Mouse (Mus musculus) megakaryocyte progenitor cell, adult 5-6 weeks (primary cell): ENCODE measurements at regions not wholly inside any gene's neighbourhood (a gene's known extent, or its start where the extent isn't known, plus 50 kb on each side); places are given as distances from the start of the nearest gene placed in this dataset.

Experiments used
- ATAC-seq: replicated peaks from 2 replicates; pipeline ENCODE4 v1.8.0; 2016; ENCODE audit warnings: mild to moderate bottlenecking, moderate TSS enrichment, inconsistent platforms; ENCODE audit not compliant: poor library complexity

DNA sequence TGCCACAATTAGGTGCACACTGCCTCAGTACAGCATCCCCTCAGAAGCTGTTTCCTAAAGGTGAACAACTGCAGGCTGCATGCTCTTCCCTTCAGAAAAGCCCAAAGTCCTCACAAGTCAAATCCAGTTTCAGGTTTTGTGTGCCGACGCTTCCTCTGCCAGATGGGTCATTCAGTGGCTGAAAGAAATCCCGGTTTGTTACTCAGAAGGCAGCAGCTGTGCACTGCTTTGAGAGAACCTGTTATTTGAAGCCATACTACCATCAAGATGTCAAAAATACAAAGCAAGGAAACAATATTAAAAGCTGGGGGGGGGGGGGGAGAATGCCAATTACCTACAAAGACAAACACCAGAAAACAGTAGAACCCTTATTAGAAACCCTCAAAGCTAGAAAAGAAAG, 678.7 kb downstream of the Utrn start:
- ATAC-seq, result no peak

- no peak for ATAC-seq
Measured at GRCm38 (mm10) chr10:12207301-12207700, 661.9 kb downstream of the Utrn start.

- no peak for ATAC-seq
Measured at GRCm38 (mm10) chr10:12210181-12210580, 659.0 kb downstream of the Utrn start.

DNA sequence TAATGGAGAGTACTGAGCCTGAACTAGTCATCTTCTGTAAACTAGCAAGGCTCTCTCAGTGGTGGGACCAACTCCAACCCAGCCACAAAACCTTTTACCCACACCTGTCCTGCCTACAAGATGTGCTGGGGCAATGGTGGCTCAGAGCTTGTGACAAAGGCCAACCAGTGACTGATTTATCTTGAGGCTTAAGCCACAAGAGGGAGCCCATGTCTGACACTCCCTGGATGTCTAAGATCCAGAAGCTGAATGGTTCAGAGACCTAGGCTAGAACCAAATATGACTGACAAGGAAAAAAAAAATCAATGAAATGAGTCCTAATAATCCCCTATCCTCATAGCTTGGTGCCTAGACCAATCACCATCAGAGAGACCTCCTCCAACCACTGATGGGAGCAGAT, 650.3 kb downstream of the Utrn start:
- no peak for ATAC-seq

GRCm38 (mm10) chr10:12234141-12234540, 635.0 kb downstream of the Utrn start:
- ATAC-seq, result no peak

- ATAC-seq, result no peak
Measured at GRCm38 (mm10) chr10:12248853-12249252, 620.3 kb downstream of the Utrn start.

DNA sequence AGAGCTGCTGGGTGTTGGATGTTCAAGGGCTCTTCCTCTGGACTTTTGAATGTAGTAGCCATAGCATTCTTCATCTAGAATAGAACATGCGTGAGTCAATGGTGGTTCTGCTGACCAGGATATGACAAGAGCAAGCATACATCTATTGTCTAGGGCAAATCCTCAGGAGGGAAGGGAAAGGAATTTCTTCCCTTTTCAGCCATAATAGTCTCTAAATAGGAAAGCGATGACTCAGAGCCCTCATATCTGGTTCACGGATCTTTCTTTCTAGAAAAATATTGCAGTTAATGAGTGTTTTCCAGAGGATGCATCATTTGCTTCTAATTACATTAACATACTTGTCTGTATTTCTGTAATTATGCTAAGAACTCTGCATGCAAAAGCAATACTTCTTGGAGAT, 615.9 kb downstream of the Utrn start:
- no peak for ATAC-seq

DNA sequence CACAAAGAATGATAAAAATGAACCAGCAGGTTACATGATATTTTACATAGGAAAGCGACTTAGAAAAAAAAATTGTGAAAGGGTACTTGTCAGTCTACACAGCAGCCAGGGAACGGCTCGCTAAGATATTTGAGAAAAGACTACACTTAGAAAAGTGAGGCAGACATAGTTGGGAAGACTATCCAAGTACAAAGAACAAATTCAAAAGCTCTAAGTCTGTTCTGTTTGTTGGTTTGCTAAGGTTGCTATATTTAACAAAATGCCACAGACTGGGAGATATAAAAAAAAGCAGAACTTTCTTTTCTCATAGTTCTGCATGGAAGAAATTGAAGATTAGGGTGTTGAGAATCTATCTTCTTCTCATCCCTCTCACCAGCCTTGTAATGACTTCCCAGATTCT, 583.5 kb downstream of the Utrn start:
- no peak for ATAC-seq

- peak; percentile 48 for ATAC-seq
Measured at GRCm38 (mm10) chr10:12298887-12299286, 570.3 kb downstream of the Utrn start.

- no peak for ATAC-seq
Measured at GRCm38 (mm10) chr10:12302396-12302795, 566.8 kb downstream of the Utrn start.

DNA sequence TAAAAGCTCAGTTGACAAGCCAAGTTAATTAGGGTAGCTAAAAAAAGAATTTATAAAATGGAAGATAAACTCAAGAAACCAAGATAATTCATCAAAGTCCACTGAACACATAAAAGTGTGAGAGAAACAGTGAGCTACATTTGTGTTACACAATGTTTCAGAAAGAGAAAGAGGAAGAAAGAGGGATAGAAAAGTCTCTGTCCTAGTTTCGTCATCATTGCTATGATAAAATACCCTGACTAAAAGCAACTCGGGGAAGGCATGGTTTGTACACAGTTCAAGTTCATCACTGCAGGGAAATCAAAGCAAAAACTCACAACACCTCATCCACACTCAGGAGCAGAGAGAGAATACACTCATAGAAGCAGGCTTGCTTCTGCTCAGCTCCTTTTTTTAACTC, 548.9 kb downstream of the Utrn start:
- ATAC-seq, result peak; percentile 82
